Mouse (Mus musculus) mouse trophoblast stem cell (cell line): ENCODE measurements at regions not wholly inside any gene's neighbourhood (a gene's known extent, or its start where the extent isn't known, plus 50 kb on each side); places are given as distances from the start of the nearest gene placed in this dataset.

Experiments used
- in situ Hi-C, 2 experiments: fragments of 300-500 bp; cut with MseI, MboI; formaldehyde crosslinking; loops; 2 replicates in 1 of 2; 3 replicates in 1 of 2; pipeline ENCODE4 v1.15.1; 2025

- in situ Hi-C loops: no loop called here
Observed at GRCm38 (mm10) chr7:115170439-115170838, 426.9 kb downstream of the Insc start.

- in situ Hi-C loops: no loop called here
Observed at GRCm38 (mm10) chr7:115192482-115192881, 449.0 kb downstream of the Insc start.

GRCm38 (mm10) chr7:115192992-115193761 lies 449.7 kb downstream of the Insc start:
- in situ Hi-C loops: no loop called here

- in situ Hi-C loops: no loop called here
Observed at GRCm38 (mm10) chr7:115204916-115205315, 461.4 kb downstream of the Insc start.

GRCm38 (mm10) chr7:115206479-115207134 lies 463.1 kb downstream of the Insc start:
- in situ Hi-C loops: no loop called here

GRCm38 (mm10) chr7:115208781-115209180 lies 465.3 kb downstream of the Insc start:
- in situ Hi-C loops: no loop called here

- in situ Hi-C loops: loop anchor here (10.0 kb wide), 1 partner anchor 825 kb away; the partner anchor contains the start of genes 1110004F10Rik (in 2 of the 2) and Sox6 (in 2 of the 2)
Observed at GRCm38 (mm10) chr7:115210012-115210411, 466.5 kb downstream of the Insc start.

GRCm38 (mm10) chr7:115216838-115217237 lies 473.3 kb downstream of the Insc start:
- in situ Hi-C loops: loop anchor here (10.0 kb wide), 1 partner anchor 818 kb away; the partner anchor contains the start of genes 1110004F10Rik (in 2 of the 2) and Sox6 (in 2 of the 2)

- in situ Hi-C loops: loop anchor here (10.0 kb wide), 1 partner anchor 818 kb away; the partner anchor contains the start of genes 1110004F10Rik (in 2 of the 2) and Sox6 (in 2 of the 2)
Observed at GRCm38 (mm10) chr7:115217255-115217654, 473.8 kb downstream of the Insc start.

- in situ Hi-C loops: loop anchor here (10.0 kb wide), 1 partner anchor 817 kb away; the partner anchor contains the start of genes 1110004F10Rik (in 2 of the 2) and Sox6 (in 2 of the 2)
Observed at GRCm38 (mm10) chr7:115217712-115218111, 474.2 kb downstream of the Insc start.

GRCm38 (mm10) chr7:115218596-115219180 lies 475.2 kb downstream of the Insc start:
- in situ Hi-C loops: loop anchor here (10.0 kb wide), 1 partner anchor 816 kb away; the partner anchor contains the start of genes 1110004F10Rik (in 2 of the 2) and Sox6 (in 2 of the 2)

GRCm38 (mm10) chr7:115222642-115223041 lies 479.1 kb downstream of the Insc start:
- in situ Hi-C loops: no loop called here

- in situ Hi-C loops: no loop called here
Observed at GRCm38 (mm10) chr7:115230525-115230924, 487.0 kb downstream of the Insc start.

GRCm38 (mm10) chr7:115233850-115234436 lies 490.4 kb downstream of the Insc start:
- in situ Hi-C loops: no loop called here

- in situ Hi-C loops: no loop called here
Observed at GRCm38 (mm10) chr7:115237131-115237530, 493.6 kb downstream of the Insc start.

GRCm38 (mm10) chr7:115251591-115252369 lies 508.3 kb downstream of the Insc start:
- in situ Hi-C loops: no loop called here

GRCm38 (mm10) chr7:115252370-115252750 lies 508.9 kb downstream of the Insc start:
- in situ Hi-C loops: no loop called here

GRCm38 (mm10) chr7:115258626-115259025 lies 515.1 kb downstream of the Insc start:
- in situ Hi-C loops: no loop called here

- in situ Hi-C loops: no loop called here
Observed at GRCm38 (mm10) chr7:115263082-115263481, 519.6 kb downstream of the Insc start.

GRCm38 (mm10) chr7:115266141-115266540 lies 522.6 kb downstream of the Insc start:
- in situ Hi-C loops: no loop called here

- in situ Hi-C loops: no loop called here
Observed at GRCm38 (mm10) chr7:115270803-115271202, 527.3 kb downstream of the Insc start.
